Mouse (Mus musculus): Measurements from ENCODE around the gene Zbtb8b. TPM values are rescaled to one million over a fixed set of nuclear protein-coding genes. Genes with fewer than 3 reads are reported as not detected.
"Not testable (repeated sequence)": the region's sequence is repeated elsewhere in the genome, so short reads cannot be mapped to it uniquely, and the experiment has no call there.

The Zbtb8b gene
- polyA plus RNA-seq, 1 experiment from 2014 or later: 1.4 TPM

DNA sequence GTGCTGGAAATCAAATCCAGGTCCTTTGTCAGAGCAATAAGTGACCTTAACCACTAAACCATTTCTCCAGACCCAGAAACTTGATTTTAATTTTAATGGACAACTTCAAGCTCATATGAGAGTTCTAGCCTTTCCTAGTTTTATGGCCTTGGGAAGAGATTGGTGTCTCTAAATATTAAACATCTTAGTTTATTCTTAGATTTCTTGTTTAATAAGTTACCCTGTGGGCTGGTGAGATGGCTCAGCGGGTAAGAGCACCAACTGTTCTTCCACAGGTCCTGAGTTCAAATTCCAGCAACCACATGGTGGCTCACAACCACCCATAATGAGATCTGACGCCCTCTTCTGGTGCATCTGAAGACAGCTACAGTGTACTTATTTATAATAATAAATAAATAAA lies 16.7 kb upstream of the Zbtb8b start:
- H3K36me3 ChIP-seq; H3K4me3 ChIP-seq (replicated peaks); H3K9ac ChIP-seq (replicated peaks); H3K27ac ChIP-seq; H3K27me3 ChIP-seq; H3K4me1 ChIP-seq (replicated peaks); H3K4me2 ChIP-seq; H3K9me3 ChIP-seq; ATAC-seq (ENCODE audit: insufficient number of reproducible peaks, insufficient read depth, low FRiP score, low TSS enrichment, low read depth): not testable (repeated sequence)
- WGBS: 76% methylated on average over 2 of the region's 2 CpGs

DNA sequence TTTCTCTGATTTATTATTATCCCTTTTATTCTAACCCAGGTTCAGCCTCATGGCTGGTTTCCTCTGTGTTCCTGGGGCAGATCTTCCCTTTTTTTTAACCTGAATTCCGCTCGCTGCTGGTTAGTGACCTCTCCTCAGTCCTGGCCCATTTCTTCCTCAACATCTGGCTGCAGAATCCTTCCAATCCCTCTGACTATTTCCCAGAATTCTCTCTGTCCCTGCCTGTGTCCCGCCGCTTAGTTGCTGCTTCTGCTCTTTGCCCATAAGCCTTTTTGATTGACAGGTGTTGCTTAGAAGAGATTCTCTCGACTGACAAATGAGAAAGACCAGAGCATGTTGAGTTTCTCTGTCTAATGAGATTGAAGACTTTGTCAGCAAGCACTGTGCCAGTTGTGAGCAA lies 15.5 kb upstream of the Zbtb8b start:
- H3K9ac ChIP-seq (replicated peaks): no peak overlapping the region
- no peak overlapping the region for H3K27ac ChIP-seq
- H3K4me2 ChIP-seq: no peak overlapping the region
- WGBS: 61% methylated on average over 5 of the region's 5 CpGs
- H3K9me3 ChIP-seq: no peaks in the 10 kb centered on the region
- no peak for ATAC-seq (ENCODE audit: insufficient number of reproducible peaks, insufficient read depth, low FRiP score, low TSS enrichment, low read depth)
- no peak overlapping the region for H3K4me3 ChIP-seq (replicated peaks)
- H3K27me3 ChIP-seq: peaks cover 3% of the 10 kb centered on the region; the same call in 1 of the 2 replicates
- H3K36me3 ChIP-seq: no peaks in the 10 kb centered on the region
- H3K4me1 ChIP-seq (replicated peaks): 0 out of 2 replicates have a peak, but pooled peaks cover 3% of the 10 kb centered on the region

DNA sequence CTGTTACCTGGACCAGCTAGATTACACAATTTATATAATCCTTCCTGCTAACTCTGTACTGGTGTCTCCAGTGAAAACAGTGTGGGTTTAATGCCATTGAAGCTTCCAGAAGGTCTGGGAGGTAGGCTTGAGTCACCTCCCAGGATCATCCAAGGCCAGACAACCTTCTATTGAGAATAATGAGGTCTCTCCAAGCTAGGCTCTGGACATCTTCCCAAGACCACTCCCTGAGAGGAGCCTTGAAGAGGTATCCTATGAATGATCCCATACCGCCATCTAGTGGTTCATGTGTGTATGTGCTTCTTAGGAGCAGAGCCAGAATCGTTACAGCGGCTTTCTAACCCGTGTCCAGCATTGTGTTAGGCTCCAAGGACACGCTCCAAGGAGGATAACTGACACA lies 14.6 kb upstream of the Zbtb8b start:
- Histone ChIP-seq H3K27me3 (peaks cover 3% of the 10 kb centered on the region; the same call in 1 of the 2 replicates), H3K4me1 (replicated peaks) (0 out of 2 replicates have a peak, but pooled peaks cover 3% of the 10 kb centered on the region), H3K9me3 (no peaks in the 10 kb centered on the region), H3K4me2 (no peak overlapping the region), H3K27ac (no peak overlapping the region), H3K36me3 (no peaks in the 10 kb centered on the region), H3K9ac (replicated peaks) (no peak overlapping the region), H3K4me3 (replicated peaks) (no peak overlapping the region)
- peak; percentile 63; the same call in 1 of the 2 replicates for ATAC-seq (ENCODE audit: insufficient number of reproducible peaks, insufficient read depth, low FRiP score, low TSS enrichment, low read depth)
- WGBS: 3% methylated on average over 5 of the region's 5 CpGs

DNA sequence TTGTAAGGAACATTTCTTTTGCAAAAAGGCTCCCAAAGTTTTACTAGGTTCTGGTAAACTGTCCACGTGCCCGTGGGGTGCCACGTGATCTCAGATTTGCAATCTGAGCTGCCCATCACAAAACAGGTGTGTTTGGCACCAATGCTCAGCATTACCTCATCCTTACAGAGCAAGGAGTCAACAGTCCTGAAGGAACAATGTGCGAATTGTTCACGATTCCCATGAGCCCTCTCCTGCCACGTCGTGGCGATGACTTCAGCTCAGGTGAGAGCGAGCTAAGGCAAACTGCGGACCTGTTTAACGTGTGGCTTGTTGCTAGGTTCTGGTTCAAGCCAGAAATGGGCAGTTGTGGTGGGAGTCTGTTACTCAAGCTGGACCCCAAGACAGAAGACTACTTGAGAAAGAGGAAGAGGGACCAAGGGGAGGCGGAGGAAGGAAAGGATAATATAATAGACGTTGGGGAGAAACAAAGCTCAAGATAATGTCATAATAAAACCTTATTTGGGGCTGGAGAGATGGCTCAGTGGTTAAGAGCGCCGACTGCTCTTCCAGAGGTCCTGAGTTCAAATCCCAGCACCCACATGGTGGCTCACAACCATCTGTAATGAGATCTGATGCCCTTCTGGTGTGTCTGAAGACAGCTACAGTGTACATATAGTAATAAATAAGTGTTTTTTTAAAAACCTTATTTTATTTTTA lies 11.0 kb upstream of the Zbtb8b start:
- no peak overlapping the region for H3K4me2 ChIP-seq
- H3K4me3 ChIP-seq (replicated peaks): no peak overlapping the region
- 0 out of 2 replicates have a peak, but pooled peaks have one; percentile 37 for ATAC-seq (ENCODE audit: insufficient number of reproducible peaks, insufficient read depth, low FRiP score, low TSS enrichment, low read depth)
- no peak overlapping the region for H3K9ac ChIP-seq (replicated peaks)
- WGBS: 79% methylated on average over 15 of the region's 15 CpGs
- H3K9me3 ChIP-seq: no peaks in the 10 kb centered on the region
- 0 out of 2 replicates have a peak, but pooled peaks cover 3% of the 10 kb centered on the region for H3K4me1 ChIP-seq (replicated peaks)
- peaks cover 3% of the 10 kb centered on the region; the same call in 1 of the 2 replicates for H3K27me3 ChIP-seq
- no peaks in the 10 kb centered on the region for H3K36me3 ChIP-seq
- no peak overlapping the region for H3K27ac ChIP-seq

DNA sequence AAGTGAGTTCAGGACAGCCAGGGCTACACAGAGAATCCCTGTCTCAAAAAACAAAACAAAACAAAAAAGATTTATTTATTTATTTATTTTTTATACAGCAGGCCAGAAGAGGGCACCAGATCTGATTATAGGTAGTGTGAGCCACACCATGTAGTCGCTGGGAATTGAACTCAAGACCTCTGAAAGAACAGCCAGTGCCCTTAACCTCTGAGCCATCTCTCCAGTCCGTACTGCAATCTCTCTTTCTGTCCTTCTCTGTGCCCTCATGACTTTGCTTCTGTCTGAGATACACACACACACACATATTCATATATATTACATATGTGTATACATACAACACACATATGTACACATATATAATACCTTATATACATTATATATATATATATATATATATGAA lies 10.2 kb upstream of the Zbtb8b start:
- WGBS: 79% methylated on average over 2 of the region's 2 CpGs
- ATAC-seq (ENCODE audit: insufficient number of reproducible peaks, insufficient read depth, low FRiP score, low TSS enrichment, low read depth): no peak
- H3K4me2 ChIP-seq: no peak overlapping the region
- no peaks in the 10 kb centered on the region for H3K36me3 ChIP-seq
- H3K4me1 ChIP-seq (replicated peaks): 0 out of 2 replicates have a peak, but pooled peaks cover 3% of the 10 kb centered on the region
- H3K9me3 ChIP-seq: no peaks in the 10 kb centered on the region
- no peak overlapping the region for H3K27ac ChIP-seq
- H3K9ac ChIP-seq (replicated peaks): no peak overlapping the region
- H3K27me3 ChIP-seq: peaks cover 3% of the 10 kb centered on the region; the same call in 1 of the 2 replicates
- H3K4me3 ChIP-seq (replicated peaks): no peak overlapping the region

DNA sequence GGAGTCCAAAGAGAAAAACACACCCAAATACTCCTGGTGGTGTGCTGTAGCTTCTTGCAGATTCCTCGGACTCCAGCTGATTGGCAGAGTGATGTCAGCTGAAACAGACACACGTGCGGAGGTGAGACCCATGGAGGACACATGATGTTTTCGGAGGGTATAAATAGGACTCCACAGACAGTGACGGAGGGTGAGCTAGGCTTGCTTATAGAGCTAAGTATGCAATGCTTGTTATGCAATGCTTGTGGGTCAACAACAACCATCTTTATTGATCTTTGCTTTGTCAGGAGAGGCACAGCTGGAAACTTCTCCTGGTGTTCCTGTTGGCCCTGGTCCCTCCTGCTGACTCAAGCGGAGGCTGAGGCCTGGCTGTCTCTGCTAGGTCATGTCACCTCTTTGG lies 8.1 kb upstream of the Zbtb8b start:
- Histone ChIP-seq H3K36me3 (no peaks in the 10 kb centered on the region), H3K4me2 (no peak overlapping the region), H3K9ac (replicated peaks) (no peak overlapping the region), H3K9me3 (no peaks in the 10 kb centered on the region), H3K4me1 (replicated peaks) (0 out of 2 replicates have a peak, but pooled peaks cover 3% of the 10 kb centered on the region), H3K27me3 (no peaks in the 10 kb centered on the region), H3K4me3 (replicated peaks) (no peak overlapping the region), H3K27ac (no peak overlapping the region)
- 87% methylated on average over 6 of the region's 6 CpGs for WGBS
- no peak for ATAC-seq (ENCODE audit: insufficient number of reproducible peaks, insufficient read depth, low FRiP score, low TSS enrichment, low read depth)

DNA sequence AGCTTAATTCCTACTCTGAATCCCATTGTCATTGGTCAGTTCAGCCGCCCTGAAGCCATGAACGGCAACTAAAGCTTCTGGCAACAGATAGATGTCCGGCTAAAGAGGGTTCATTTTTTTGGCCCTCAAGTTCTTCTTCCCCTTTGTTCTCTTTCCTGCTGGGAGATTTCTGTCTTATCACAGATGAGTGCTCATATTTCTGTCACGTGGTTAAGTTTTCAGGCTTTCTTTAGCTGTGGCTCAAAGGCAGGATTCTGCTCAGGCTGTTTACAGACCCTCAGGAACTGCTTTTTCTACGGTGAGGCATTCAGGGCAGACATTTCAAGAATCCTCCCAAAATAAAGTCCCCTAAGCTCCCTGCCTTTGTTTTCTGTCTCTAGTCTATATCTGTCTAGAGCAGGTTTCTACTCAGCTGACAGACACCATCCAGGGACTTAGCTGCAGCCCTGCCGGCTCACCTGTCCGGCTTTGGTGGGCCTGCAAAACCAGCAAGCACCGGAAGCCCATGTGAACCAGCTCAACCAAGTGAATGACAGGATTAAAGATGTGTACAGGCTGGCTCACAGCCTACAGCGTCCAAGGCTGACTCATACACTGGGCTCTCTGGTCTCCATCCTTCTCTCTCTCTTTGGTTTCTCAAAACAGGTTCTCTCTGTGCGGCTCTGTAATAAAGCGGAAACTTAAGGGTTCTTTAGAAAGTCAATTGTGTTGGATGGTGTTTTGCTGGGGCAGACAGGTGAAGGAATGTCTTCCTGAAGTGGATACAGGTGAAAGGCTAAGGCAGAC lies 7.3 kb upstream of the Zbtb8b start:
- H3K4me3 ChIP-seq (replicated peaks): no peak overlapping the region
- H3K27ac ChIP-seq: 0 out of 2 replicates have a peak overlapping the region, but pooled peaks have one; percentile 41
- H3K9me3 ChIP-seq: no peaks in the 10 kb centered on the region
- 0 out of 2 replicates have a peak, but pooled peaks cover 3% of the 10 kb centered on the region for H3K4me1 ChIP-seq (replicated peaks)
- 89% methylated on average over 11 of the region's 11 CpGs for WGBS
- peaks cover 7% of the 10 kb centered on the region for H3K27me3 ChIP-seq
- H3K36me3 ChIP-seq: no peaks in the 10 kb centered on the region
- H3K9ac ChIP-seq (replicated peaks): no peak overlapping the region
- H3K4me2 ChIP-seq: no peak overlapping the region
- ATAC-seq (ENCODE audit: insufficient number of reproducible peaks, insufficient read depth, low FRiP score, low TSS enrichment, low read depth): no peak

DNA sequence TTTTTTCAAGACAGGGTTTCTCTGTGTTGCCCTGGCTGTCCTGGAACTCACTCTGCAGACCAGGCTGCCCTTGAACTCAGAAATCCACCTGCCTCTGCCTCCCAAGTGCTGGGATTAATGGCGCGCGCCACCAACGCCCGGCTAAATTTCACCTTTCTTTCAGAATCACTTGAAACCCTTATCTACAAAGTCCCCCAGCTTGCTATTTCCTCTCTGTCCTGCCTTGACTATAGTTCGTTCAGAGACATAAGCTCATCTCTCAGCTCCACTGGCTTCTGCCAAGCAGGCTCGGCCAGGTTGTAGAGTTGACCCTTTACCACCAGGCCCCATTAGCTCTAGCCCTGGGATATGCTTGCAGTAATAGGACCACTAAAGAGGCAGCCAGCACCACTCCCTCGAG lies 6.7 kb upstream of the Zbtb8b start:
- Histone ChIP-seq H3K9ac (replicated peaks) (no peak overlapping the region), H3K36me3 (no peaks in the 10 kb centered on the region), H3K27me3 (peaks cover 13% of the 10 kb centered on the region), H3K27ac (no peak overlapping the region), H3K4me1 (replicated peaks) (0 out of 2 replicates have a peak, but pooled peaks cover 3% of the 10 kb centered on the region), H3K9me3 (no peaks in the 10 kb centered on the region), H3K4me3 (replicated peaks) (no peak overlapping the region), H3K4me2 (no peak overlapping the region)
- no peak for ATAC-seq (ENCODE audit: insufficient number of reproducible peaks, insufficient read depth, low FRiP score, low TSS enrichment, low read depth)
- WGBS: 81% methylated on average over 8 of the region's 8 CpGs

DNA sequence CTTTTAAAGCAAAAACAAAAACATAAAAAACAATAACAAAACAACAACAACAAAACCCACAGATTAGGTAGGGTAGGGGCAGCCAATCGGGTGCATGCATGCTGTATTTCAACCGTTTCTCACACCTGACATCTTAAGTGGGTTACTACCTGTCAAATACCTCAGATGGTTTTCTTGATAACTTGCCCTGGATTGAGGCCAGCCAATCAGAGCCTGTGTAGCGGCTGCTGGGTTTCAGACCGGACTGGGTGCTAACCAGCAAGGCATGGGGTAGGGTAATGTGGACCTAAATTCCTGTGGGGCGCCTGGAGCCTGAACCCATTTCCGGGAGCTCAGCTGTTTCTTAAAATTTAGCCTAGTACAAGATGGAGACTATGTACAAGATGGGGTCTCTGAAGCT lies 492 bp upstream of the Zbtb8b start:
- Histone ChIP-seq H3K4me3 (replicated peaks) (peak overlapping the region; percentile 44; the same call in 1 of the 2 replicates), H3K27ac (no peak overlapping the region), H3K36me3 (no peaks in the 10 kb centered on the region), H3K9ac (replicated peaks) (no peak overlapping the region), H3K9me3 (no peaks in the 10 kb centered on the region), H3K27me3 (peaks cover 55% of the 10 kb centered on the region), H3K4me1 (replicated peaks) (peaks cover 4% of the 10 kb centered on the region), H3K4me2 (peak overlapping the region; percentile 63)
- 28% methylated on average over 6 of the region's 6 CpGs for WGBS
- ATAC-seq (ENCODE audit: insufficient number of reproducible peaks, insufficient read depth, low FRiP score, low TSS enrichment, low read depth): no peak

DNA sequence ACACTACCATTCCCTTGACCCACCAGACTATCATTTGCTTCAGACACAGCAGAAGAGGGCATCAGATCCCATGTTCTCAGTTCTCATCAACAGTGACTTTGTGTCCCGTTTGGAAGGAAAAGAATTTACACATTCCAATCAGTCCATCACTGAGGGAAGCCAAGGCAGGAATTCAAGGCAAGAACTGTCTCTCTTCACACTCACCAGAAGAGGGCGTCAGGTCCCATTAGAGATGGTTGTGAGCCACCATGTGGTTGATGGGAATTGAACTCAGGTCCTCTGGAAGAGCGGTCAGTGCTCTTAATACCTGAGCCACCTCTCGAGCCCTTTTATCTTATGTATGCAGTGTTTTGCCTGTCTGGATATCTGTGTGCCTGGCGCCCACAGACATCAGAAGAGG lies 22.3 kb downstream of the Zbtb8b start:
- no peaks in the 10 kb centered on the region for H3K4me1 ChIP-seq (replicated peaks)
- 73% methylated on average over 5 of the region's 5 CpGs for WGBS
- no peak overlapping the region for H3K4me2 ChIP-seq
- H3K9me3 ChIP-seq: no peaks in the 10 kb centered on the region
- H3K36me3 ChIP-seq: no peaks in the 10 kb centered on the region
- no peak overlapping the region for H3K9ac ChIP-seq (replicated peaks)
- no peaks in the 10 kb centered on the region for H3K27me3 ChIP-seq
- no peak overlapping the region for H3K4me3 ChIP-seq (replicated peaks)
- ATAC-seq (ENCODE audit: insufficient number of reproducible peaks, insufficient read depth, low FRiP score, low TSS enrichment, low read depth): no peak
- H3K27ac ChIP-seq: no peak overlapping the region

DNA sequence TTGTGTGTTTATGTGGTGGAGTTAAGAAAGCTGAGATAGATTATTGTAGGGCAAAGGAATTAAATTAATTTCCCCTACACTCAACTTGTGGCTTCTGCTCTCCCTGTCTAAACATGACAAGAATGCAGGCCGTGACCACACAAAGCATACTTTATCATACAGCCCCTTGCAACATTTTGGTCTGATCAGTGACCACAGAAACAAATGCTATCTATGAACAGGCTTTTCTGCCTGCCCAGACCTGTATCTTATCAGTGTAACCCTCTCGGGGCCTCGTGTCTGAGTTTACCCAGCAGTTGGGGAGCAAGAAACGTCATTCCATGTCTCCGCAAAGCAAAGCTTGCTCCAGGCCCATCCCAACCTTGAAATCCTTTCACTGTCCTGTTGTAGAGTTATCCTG lies 24.2 kb downstream of the Zbtb8b start:
- Histone ChIP-seq H3K4me3 (replicated peaks) (no peak overlapping the region), H3K27ac (no peak overlapping the region), H3K36me3 (no peaks in the 10 kb centered on the region), H3K4me2 (no peak overlapping the region), H3K9me3 (no peaks in the 10 kb centered on the region), H3K27me3 (no peaks in the 10 kb centered on the region), H3K4me1 (replicated peaks) (no peaks in the 10 kb centered on the region), H3K9ac (replicated peaks) (no peak overlapping the region)
- 80% methylated on average over 5 of the region's 5 CpGs for WGBS
- no peak for ATAC-seq (ENCODE audit: insufficient number of reproducible peaks, insufficient read depth, low FRiP score, low TSS enrichment, low read depth)

Data from limb, embryonic 12.5 days (tissue).